Mouse (Mus musculus): ENCODE measurements around the gene Cfd.

GRCm38 (mm10) chr10:79859116-79859515 lies 31.5 kb upstream of the Cfd start:
- TF ChIP-seq EP300 (IDR thresholded peaks at IDR 0.05; ENCODE audit: low read depth) = no peak
- no peak for TF ChIP-seq CTCF (IDR thresholded peaks at IDR 0.05; ENCODE audit: low read depth)
